8 mouse cellular contexts compared by ENCODE assay signal in the genomic region with DNA sequence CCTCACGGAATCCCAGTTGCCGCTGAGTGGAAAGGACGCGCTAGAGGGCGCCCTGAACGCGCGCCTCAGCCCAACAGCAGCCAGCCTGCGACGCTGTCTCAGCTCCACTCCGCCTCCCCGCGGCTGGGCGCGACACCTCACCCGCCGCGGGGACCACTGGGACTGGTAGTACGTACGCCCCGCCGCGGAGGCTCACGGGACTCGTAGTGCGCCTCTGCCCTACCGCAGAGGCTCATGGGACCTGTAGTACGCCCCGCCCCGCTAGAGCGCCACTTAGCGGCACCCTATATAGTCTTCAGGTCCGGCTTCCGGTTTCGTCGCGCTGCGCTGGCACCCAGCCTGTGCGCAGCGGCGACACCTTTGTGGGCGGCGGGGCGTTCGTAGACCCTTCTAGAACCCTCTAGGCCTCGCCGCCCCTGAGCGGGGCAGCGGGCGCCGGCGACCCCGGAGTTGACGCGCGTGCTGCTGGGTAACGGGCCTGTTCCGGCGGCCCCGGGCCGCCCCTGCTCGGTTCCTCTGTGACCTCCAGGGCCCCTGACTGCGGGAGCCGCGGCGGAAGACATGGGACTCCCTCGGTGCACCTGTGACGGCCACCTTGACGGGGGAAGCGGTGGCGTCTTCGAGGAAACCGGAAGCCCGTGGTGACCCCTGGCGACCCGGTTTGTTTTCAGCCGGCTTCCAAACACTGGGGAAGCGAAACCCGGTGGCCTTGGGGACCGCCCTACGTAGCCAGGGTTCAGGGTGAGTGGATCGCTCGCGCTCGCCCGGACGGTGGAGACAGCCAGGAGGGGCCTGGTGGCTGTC. TPM values are rescaled to one million over a fixed set of nuclear protein-coding genes. Genes with fewer than 3 reads are reported as not detected.
DNase-seq lines count a peak whose midpoint lies in the region; ATAC-seq and TF ChIP-seq lines count a peak whose summit lies in the region.

TSS of gene Azi2 (plus strand) at position 282 of the 804 bp plus-strand sequence.

- H3K36me3 ChIP-seq in megakaryocyte, embryonic 14.5 days (replicated peaks; ENCODE audit: low read length) = peaks cover 18% of the 10 kb centered on the region

- H3K4me1 ChIP-seq in cortical plate, adult 2 months (ENCODE audit: control insufficient read depth, insufficient read depth, low read length) = no peaks in the 10 kb centered on the region
- H3K4me1 ChIP-seq in megakaryocyte, embryonic 14.5 days = peaks cover 33% of the 10 kb centered on the region

- H3K9me3 ChIP-seq in megakaryocyte, embryonic 14.5 days = no peaks in the 10 kb centered on the region

- peak within 1 kb of the TSS; percentile 95 for H3K27ac ChIP-seq in cortical plate, adult 2 months (ENCODE audit: insufficient read depth, low read length)

- peak; percentile 96 to 98 for DNase-seq in gastrocnemius, adult 8-10 months (ENCODE audit: low spot score in 2 of 2)
- DNase-seq in hindlimb bud, embryonic 11.5 days (ENCODE audit: extremely low spot score, low read depth, low spot score) = peak; percentile 88
- DNase-seq in left cerebral cortex, adult 8-10 months (ENCODE audit: low spot score in 2 of 2) = peak; percentile 95 to 99
- DNase-seq in right cerebral cortex, postnatal 10 days (ENCODE audit: low spot score in 2 of 2) = peak; percentile 99
- DNase-seq in urinary bladder, postnatal 25 days (ENCODE audit: low spot score) = peak; percentile 95

- TF ChIP-seq CTCF in cortical plate, adult 2 months (IDR thresholded peaks at IDR 0.05; ENCODE audit: extremely low read depth, insufficient read depth, low read length) = peak; percentile 61

- peak; percentile 64; the same call in 1 of the 2 replicates for TF ChIP-seq POLR2A in cortical plate, adult 2 months (IDR thresholded peaks at IDR 0.05; ENCODE audit: extremely low read depth, insufficient read depth, low read length)

- ATAC-seq in activated CD4-positive, CD25-positive, alpha-beta regulatory T cell, adult 4 months = peak; percentile 85

- H3K27me3 ChIP-seq in megakaryocyte, embryonic 14.5 days (replicated peaks) = no peaks in the 10 kb centered on the region

- H3K4me3 ChIP-seq in cortical plate, adult 2 months (ENCODE audit: insufficient read depth, low read length) = peak within 1 kb of the TSS; percentile 96
- peak within 1 kb of the TSS; percentile 97 for H3K4me3 ChIP-seq in megakaryocyte, embryonic 14.5 days (replicated peaks)

RNA-seq across cellular contexts. Expression of gene Azi2, which starts in this region (rescaled TPM):
- polyA plus RNA-seq in activated CD4-positive, CD25-positive, alpha-beta regulatory T cell, adult 4 months (2017; shearing (Covaris generic)) = 10 to 100 TPM; 49.8 to 60.9 TPM
- polyA plus RNA-seq in cortical plate, adult 2 months (2012; rRNA removed) = 49.5 and 51.0 TPM in 2 replicates
- total RNA-seq in gastrocnemius, adult 8-10 months (2022) = 10 to 100 TPM; 29.5 to 35.1 (median 33.3) TPM
- total RNA-seq in left cerebral cortex, adult 8-10 months (2022) = 10 to 100 TPM; 69.3 to 79.3 (median 71.7) TPM
- 23.4 and 25.5 TPM in 2 replicates for polyA plus RNA-seq in megakaryocyte, embryonic 14.5 days (2012; ENCODE audit: insufficient read depth, low replicate concordance)

Comparison
In these comparisons a context has a peak if more than half of its experiments do, and no peak if none do; other contexts are left out.
1. Peak in every context shown above with its lines: DNase-seq, ATAC-seq, H3K4me3 ChIP-seq and H3K27ac ChIP-seq.